Mouse (Mus musculus) megakaryocyte, embryonic 14.5 days (primary cell): ENCODE results near the gene Rnf213. TPM values are rescaled to one million over a fixed set of nuclear protein-coding genes. Genes with fewer than 3 reads are reported as not detected.
A peak's percentile ranks its signal among the peaks of the same experiment; 100 is the strongest.
"Not testable (repeated sequence)": the region's sequence is repeated elsewhere in the genome, so short reads cannot be mapped to it uniquely, and the experiment has no call there.

Source experiments
- H3K27me3 ChIP-seq: replicated peaks from 2 replicates; pipeline ENCODE3; 2012; ENCODE audit warnings: inconsistent platforms
- H3K36me3 ChIP-seq: replicated peaks from 2 replicates; pipeline ENCODE3; 2012; ENCODE audit warnings: low read length, inconsistent platforms, mixed read lengths
- H3K4me1 ChIP-seq: 2 replicates; pipeline ENCODE4 v1.6.1; 2012; ENCODE audit warnings: inconsistent platforms
- H3K4me3 ChIP-seq: replicated peaks from 2 replicates; pipeline ENCODE3; 2012; ENCODE audit warnings: moderate library complexity, mild to moderate bottlenecking, inconsistent platforms
- H3K9me3 ChIP-seq: 2 replicates; pipeline ENCODE4 v1.6.1; 2012; ENCODE audit warnings: inconsistent platforms
- FLI1 ChIP-seq: IDR thresholded peaks from 2 replicates; pipeline ENCODE4 v1.6.1; 2012; ENCODE audit warnings: low read length, inconsistent platforms, mixed read lengths
- GATA1 ChIP-seq: IDR thresholded peaks from 3 replicates; pipeline ENCODE4 v1.6.1; 2012; ENCODE audit warnings: mixed read lengths, low read length, inconsistent platforms, borderline replicate concordance
- polyA plus RNA-seq: library from polyadenylated mRNA; stranded (reverse); fragments of >175 nt; gene quantifications from 2 replicates; pipeline ENCODE4 v1.2.3, GENCODE M21; 2012; ENCODE audit warnings: low replicate concordance; ENCODE audit not compliant: insufficient read depth

Rnf213 gene
- polyA plus RNA-seq, 1 experiment = 1.2 TPM

DNA sequence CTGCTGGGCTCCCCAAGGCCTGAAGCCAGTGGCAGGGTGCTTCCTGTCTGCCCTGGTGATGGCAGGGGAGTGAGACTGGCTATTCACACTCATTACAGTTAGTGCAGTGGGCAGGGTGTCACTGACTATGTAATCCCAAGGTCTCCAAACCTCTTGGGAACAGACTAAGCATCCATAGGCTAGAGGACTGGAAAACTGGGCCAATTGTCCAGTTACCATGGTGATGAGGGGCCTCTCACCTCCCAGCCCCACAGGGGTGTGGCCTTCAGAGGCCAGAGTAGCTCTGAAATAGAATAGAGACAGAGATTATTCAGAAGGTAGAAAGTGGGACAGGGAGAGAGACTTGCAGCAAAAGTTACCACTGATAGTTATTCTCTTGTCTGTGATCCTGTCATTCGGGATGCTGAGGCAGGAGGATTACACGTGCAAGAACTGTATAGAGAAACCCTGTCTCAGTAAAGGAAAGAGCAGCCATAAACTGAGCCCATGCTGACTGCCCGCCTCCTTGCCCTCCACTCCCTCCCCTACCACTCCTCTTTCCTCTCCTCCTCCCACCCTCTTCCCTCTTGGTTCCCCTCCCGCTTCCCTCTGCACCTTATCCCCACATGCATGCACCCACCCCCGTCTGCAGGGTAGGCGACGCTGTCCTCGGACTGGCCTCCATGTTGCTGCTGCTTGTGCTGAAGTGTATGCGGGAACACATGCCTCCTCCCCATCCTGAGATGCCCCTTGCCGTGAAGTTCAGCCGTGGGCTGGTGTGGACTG lies 29.9 kb upstream of the Rnf213 start:
- H3K36me3 ChIP-seq = no peaks in the 10 kb centered on the region
- peak overlapping the region; percentile 39 for H3K4me3 ChIP-seq
- peaks cover 21% of the 10 kb centered on the region for H3K9me3 ChIP-seq
- H3K27me3 ChIP-seq = peaks cover 67% of the 10 kb centered on the region
- TF ChIP-seq GATA1 = no peak
- peaks cover 5% of the 10 kb centered on the region for H3K4me1 ChIP-seq

DNA sequence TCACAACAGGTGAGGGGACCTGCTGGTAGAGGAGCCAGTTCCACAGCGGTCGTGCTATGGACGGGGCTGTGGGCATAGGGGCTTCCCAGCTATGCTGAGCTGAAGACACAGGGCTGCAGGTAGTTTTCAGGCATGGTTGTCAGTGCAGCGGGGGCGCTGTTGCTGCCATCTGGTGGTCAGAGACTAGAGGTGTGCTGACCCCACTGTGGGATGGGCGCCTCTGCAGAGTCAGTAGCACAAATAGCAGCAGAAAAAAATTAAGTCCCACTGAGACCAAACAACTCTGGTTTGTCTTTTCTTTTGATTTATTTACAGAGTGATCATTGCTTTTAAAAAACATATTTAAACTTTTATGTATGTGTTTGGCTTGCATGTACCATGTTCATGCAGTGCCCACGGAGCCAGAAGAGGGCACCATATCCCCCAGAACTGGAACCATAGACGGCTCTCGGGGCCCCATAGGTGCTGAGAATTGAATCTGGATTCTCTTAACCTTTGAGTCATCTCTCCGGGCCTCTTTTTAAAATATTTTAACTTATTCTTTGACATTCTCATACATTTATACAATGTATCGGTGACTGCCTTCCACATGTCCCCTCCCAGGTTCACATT lies 29.3 kb upstream of the Rnf213 start:
- TF ChIP-seq GATA1 (no peak), FLI1 (no peak)
- Histone ChIP-seq H3K4me1 (peaks cover 5% of the 10 kb centered on the region), H3K27me3 (peaks cover 67% of the 10 kb centered on the region), H3K9me3 (peaks cover 21% of the 10 kb centered on the region), H3K4me3 (peak overlapping the region; percentile 39), H3K36me3 (no peaks in the 10 kb centered on the region)

GRCm38 (mm10) chr11:119375425-119375824 lies 17.5 kb upstream of the Rnf213 start:
- TF ChIP-seq GATA1 = no peak
- TF ChIP-seq FLI1 = no peak
- Histone ChIP-seq H3K4me3 (no peak overlapping the region), H3K36me3 (peaks cover 3% of the 10 kb centered on the region), H3K9me3 (peaks cover 27% of the 10 kb centered on the region), H3K4me1 (peaks cover 25% of the 10 kb centered on the region), H3K27me3 (peaks cover 81% of the 10 kb centered on the region)

- TF ChIP-seq GATA1 (no peak), FLI1 (no peak)
- Histone ChIP-seq H3K4me1 (peaks cover 38% of the 10 kb centered on the region), H3K36me3 (peaks cover 3% of the 10 kb centered on the region), H3K4me3 (peak overlapping the region; percentile 31), H3K9me3 (peaks cover 27% of the 10 kb centered on the region), H3K27me3 (peaks cover 75% of the 10 kb centered on the region)
Measured at GRCm38 (mm10) chr11:119377326-119377725, 15.6 kb upstream of the Rnf213 start.

- TF ChIP-seq GATA1 (no peak), FLI1 (no peak)
- H3K27me3 ChIP-seq = peaks cover 70% of the 10 kb centered on the region
- H3K36me3 ChIP-seq = peaks cover 3% of the 10 kb centered on the region
Measured at GRCm38 (mm10) chr11:119378551-119378950, 14.3 kb upstream of the Rnf213 start.

DNA sequence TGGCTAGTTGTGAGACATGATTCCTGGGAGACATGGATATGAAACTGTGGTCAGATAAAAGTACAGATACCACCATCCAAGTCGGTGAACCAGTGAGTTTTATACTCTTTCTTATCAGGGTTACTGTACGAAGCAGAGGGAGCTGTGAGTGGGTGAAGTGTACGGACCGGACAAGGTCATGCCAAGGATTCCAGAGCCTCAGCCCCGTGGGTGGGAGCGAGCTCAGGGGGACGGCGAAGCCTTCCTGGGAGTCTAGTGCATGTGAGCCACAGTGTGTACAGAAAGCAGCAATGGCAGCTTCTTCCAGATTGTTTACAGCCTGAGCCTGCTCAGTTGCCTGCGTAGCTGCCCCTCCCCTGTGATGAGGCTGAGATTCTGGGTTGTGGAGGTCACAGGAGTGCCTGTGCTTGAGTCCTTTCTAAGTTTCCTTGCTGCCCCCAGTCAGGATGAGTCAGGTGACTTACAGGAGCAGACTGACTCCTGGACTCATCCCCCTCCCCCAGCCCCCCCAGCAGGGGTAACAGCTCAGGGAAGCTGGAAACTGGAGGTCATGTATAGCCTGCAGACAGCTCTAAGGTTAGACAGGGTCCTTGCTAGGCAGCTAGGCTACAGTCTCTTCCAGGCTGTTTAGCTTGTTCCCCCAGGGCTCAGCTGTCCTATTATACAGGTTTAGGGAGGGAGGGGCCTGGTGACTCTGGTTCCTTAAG lies 11.1 kb upstream of the Rnf213 start:
- H3K4me1 ChIP-seq = peaks cover 40% of the 10 kb centered on the region
- TF ChIP-seq FLI1 (no peak), GATA1 (no peak)

More at GRCm38 (mm10) chr11:119378551-119378950, 14.3 kb upstream of the Rnf213 start:
- peaks cover 43% of the 10 kb centered on the region for H3K4me1 ChIP-seq
- H3K4me3 ChIP-seq = no peak overlapping the region
- peaks cover 27% of the 10 kb centered on the region for H3K9me3 ChIP-seq

DNA sequence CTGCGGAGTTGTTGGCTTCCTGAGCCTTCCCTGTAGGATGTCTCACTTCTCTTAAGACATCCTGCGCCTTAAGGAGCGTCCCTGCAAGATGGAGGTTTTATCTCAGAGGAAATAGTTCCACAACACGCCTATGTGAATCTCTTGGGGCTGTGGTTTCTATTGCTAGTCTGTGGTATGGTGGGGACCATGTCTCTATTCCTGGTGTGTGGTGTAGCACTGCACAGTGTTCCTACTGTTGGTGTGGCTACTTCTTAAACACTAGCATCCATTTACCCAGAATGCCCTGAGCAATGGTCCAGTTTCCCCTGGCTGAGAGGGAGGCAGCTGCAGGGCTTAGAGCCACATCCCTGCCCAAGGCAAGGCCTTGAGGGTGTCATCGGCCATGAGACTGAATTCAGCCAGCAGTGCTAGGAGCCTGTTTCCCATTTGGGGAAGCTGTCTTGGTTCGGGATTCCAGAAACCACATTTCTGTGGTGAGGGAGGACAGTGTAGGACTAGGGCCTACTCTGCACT lies 10.5 kb upstream of the Rnf213 start:
- peaks cover 43% of the 10 kb centered on the region for H3K27me3 ChIP-seq
- peak overlapping the region; percentile 38 for H3K4me3 ChIP-seq
- peaks cover 35% of the 10 kb centered on the region for H3K4me1 ChIP-seq
- TF ChIP-seq GATA1 (no peak), FLI1 (no peak)
- peaks cover 21% of the 10 kb centered on the region for H3K9me3 ChIP-seq
- H3K36me3 ChIP-seq = peaks cover 3% of the 10 kb centered on the region

More for the DNA sequence above, 11.1 kb upstream of the Rnf213 start:
- peaks cover 3% of the 10 kb centered on the region for H3K36me3 ChIP-seq
- H3K27me3 ChIP-seq = peaks cover 50% of the 10 kb centered on the region
- H3K9me3 ChIP-seq = peaks cover 27% of the 10 kb centered on the region
- H3K4me3 ChIP-seq = peak overlapping the region; percentile 17

- no peak for TF ChIP-seq FLI1
- no peak for TF ChIP-seq GATA1
- Histone ChIP-seq H3K27me3 (peaks cover 48% of the 10 kb centered on the region), H3K36me3 (no peaks in the 10 kb centered on the region), H3K4me3 (peak overlapping the region; percentile 18), H3K9me3 (0 out of 2 replicates have a peak, but pooled peaks cover under 1% of the 10 kb centered on the region), H3K4me1 (peaks cover 46% of the 10 kb centered on the region)
Measured at GRCm38 (mm10) chr11:119384904-119385303, 8.0 kb upstream of the Rnf213 start.

- H3K4me3 ChIP-seq = no peak overlapping the region
- peaks cover 53% of the 10 kb centered on the region for H3K4me1 ChIP-seq
- no peaks in the 10 kb centered on the region for H3K36me3 ChIP-seq
- H3K9me3 ChIP-seq = no peaks in the 10 kb centered on the region
- TF ChIP-seq FLI1 = no peak
- no peak for TF ChIP-seq GATA1
- H3K27me3 ChIP-seq = peaks cover 44% of the 10 kb centered on the region
Measured at GRCm38 (mm10) chr11:119386306-119386705, 6.6 kb upstream of the Rnf213 start.

DNA sequence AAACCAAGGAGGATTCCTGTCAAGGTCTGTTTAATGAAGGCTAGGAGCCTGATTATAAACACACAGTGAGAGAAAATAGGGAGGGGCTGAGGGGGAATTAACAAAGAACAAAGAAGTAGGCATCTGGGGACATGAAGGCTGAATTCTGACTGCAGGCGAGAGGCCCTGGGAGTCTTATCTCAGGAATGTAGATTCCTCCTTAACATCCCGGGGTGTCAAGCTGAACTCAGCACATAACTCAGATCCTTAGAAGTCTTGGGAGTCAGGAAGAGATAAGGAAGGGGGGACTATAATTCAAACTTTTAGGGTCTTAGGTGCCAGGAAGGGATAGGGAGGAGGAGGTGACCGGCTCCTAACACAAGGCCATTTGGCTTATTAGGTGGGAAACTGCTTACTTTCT lies 5.6 kb upstream of the Rnf213 start:
- not testable (repeated sequence) for H3K4me3 ChIP-seq, H3K9me3 ChIP-seq, H3K36me3 ChIP-seq
- H3K27me3 ChIP-seq = peaks cover 35% of the 10 kb centered on the region
- peaks cover 53% of the 10 kb centered on the region for H3K4me1 ChIP-seq
